Mouse (Mus musculus) mammary gland, adult 2 months (tissue): ENCODE measurements around the gene Olfr266. TPM values are rescaled to one million over a fixed set of nuclear protein-coding genes. Genes with fewer than 3 reads are reported as not detected.

Experiments
- polyA plus RNA-seq: library from polyadenylated mRNA; depleted of rRNA; stranded (reverse); fragments of >200 nt; gene quantifications from 2 replicates; pipeline ENCODE4 v1.2.3, GENCODE M21; 2012; ENCODE audit warnings: low replicate concordance; rRNA removed

Olfr266 gene
- polyA plus RNA-seq: not detected in 2 replicates

DNA sequence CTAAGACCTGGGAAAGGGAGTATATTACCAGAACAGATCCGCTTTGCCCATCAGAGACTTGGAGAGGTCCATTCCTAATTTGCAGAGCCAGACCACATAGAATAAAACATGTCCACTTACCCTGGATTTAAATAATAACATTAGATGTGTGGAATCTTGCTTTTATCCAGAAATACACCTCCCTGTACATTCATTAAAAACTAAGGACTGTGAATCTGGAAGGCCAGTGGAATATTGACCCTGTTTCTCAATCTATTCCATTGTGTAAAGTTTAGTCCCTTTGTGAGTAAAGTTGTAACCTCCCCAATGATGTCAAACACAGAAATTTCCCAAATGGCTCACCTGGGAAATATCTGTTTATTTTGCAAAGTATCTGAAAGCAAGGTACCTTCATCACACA lies at the start of gene Olfr266:
Gene Olfr266 (minus strand): TSS at position 101 of the 400 bp plus-strand sequence.

DNA sequence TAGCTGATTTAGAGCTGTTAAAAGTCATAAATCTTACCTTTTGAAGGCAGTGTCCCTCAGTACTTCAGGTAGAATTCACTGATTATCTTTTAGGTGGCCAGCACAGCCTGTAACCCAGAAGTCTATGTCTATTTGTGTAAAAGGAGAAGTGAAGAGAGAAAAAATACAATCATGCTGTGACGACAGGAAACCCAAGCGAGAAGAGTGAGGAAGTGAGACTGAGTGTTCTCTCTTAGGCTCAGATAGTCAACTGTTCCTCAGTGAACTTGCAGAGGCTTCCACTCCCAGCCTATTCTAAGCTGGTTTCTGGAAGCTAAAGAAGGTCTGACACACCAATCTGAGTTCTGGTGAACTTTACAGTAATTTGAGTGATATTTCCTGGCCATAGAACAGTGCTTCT lies 36.2 kb downstream of the Olfr266 start, which contains the start of gene Cd53:
Gene Cd53 (minus strand): TSS at position 220 of the 400 bp plus-strand sequence.

Other genes starting within 250 kb of the Olfr266 start
- gene Lrif1, start 141.3 kb downstream of the Olfr266 start, polyA plus RNA-seq: 1.4 and 3.4 TPM in 2 replicates
- 39.0 and 81.1 TPM in 2 replicates for gene Cd53, start 36.1 kb downstream of the Olfr266 start, polyA plus RNA-seq
- gene Kcna3, start 209.9 kb upstream of the Olfr266 start, polyA plus RNA-seq: 8.1 and 19.9 TPM in 2 replicates